Mouse (Mus musculus) MEL (cell line): ENCODE results near the gene Zfp131. TPM values are rescaled to one million over a fixed set of nuclear protein-coding genes. Genes with fewer than 3 reads are reported as not detected.

Experiments used
- DNase-seq: peaks from one replicate; pipeline ENCODE4 v3.0.0; 2011; ENCODE audit warnings: low read depth, low spot score
- H3K27ac ChIP-seq: 2 replicates; pipeline ENCODE4 v1.5.1; 2012; ENCODE audit warnings: low read depth, mild to moderate bottlenecking, control low read depth, low read length, moderate library complexity; ENCODE audit not compliant: control insufficient read depth
- H3K27me3 ChIP-seq, 2 experiments: fragments of 150-350 bp in 1 of 2; sonication (generic) in 1 of 2; 2 replicates each; pipeline ENCODE4 v1.6.1; 2012; ENCODE audit warnings: low read length in 2 of 2, mild to moderate bottlenecking in 2 of 2, improper control_type of control experiment in 1 of 2, moderate library complexity in 1 of 2; ENCODE audit not compliant: insufficient read depth in 2 of 2, control insufficient read depth in 1 of 2
- H3K36me3 ChIP-seq, 2 experiments: 2 replicates each; pipeline ENCODE4 v1.6.1; 2012 to 2014; ENCODE audit warnings: low read length in 2 of 2, improper control_type of control experiment in 1 of 2, inconsistent platforms in 1 of 2, mild to moderate bottlenecking in 1 of 2; ENCODE audit not compliant: insufficient read depth in 2 of 2, control insufficient read depth in 1 of 2
- H3K4me1 ChIP-seq, 2 experiments: fragments of 150-350 bp in 1 of 2; sonication (generic) in 1 of 2; 2 replicates each; pipeline ENCODE4 v1.6.1; 2012; ENCODE audit warnings: low read length in 2 of 2, improper control_type of control experiment in 1 of 2, mild to moderate bottlenecking in 1 of 2; ENCODE audit not compliant: insufficient read depth in 2 of 2, control insufficient read depth in 1 of 2
- H3K4me3 ChIP-seq, 2 experiments: fragments of 150-350 bp in 1 of 2; sonication (generic) in 1 of 2; 2 replicates each; pipeline ENCODE4 v1.5.1; 2012; ENCODE audit warnings: low read depth in 2 of 2, low read length in 2 of 2, mild to moderate bottlenecking in 2 of 2, moderate library complexity in 2 of 2, control low read depth in 1 of 2, improper control_type of control experiment in 1 of 2; ENCODE audit not compliant: control insufficient read depth in 1 of 2, insufficient read depth in 1 of 2
- H3K79me2 ChIP-seq: 2 replicates; pipeline ENCODE4 v1.6.1; 2012; ENCODE audit warnings: mild to moderate bottlenecking, low read length, moderate library complexity; ENCODE audit not compliant: control insufficient read depth, poor library complexity, insufficient read depth
- H3K9ac ChIP-seq: 2 replicates; pipeline ENCODE4 v1.6.1; 2012; ENCODE audit warnings: low read depth, mild to moderate bottlenecking, control low read depth, low read length, moderate library complexity; ENCODE audit not compliant: control insufficient read depth, poor library complexity, severe bottlenecking
- H3K9me3 ChIP-seq: fragments of 150-350 bp; sonication (generic); replicated peaks from 2 replicates; pipeline ENCODE4 v1.6.1; 2012; ENCODE audit warnings: mild to moderate bottlenecking, low read length, improper control_type of control experiment, moderate library complexity; ENCODE audit not compliant: insufficient read depth
- CTCF ChIP-seq, 3 experiments: IDR thresholded peaks in 2 of 3; conservative IDR thresholded peaks in 1 of 3; 2 replicates each; pipeline ENCODE4 v1.5.1; 2011 to 2012; ENCODE audit warnings: low read length in 3 of 3, low read depth in 2 of 3, mild to moderate bottlenecking in 2 of 3, improper control_type of control experiment in 1 of 3, inconsistent platforms in 1 of 3, mixed read lengths in 1 of 3, moderate library complexity in 1 of 3; ENCODE audit not compliant: control insufficient read depth in 1 of 3, insufficient read depth in 1 of 3, poor library complexity in 1 of 3, severe bottlenecking in 1 of 3
- EP300 ChIP-seq, 2 experiments: IDR thresholded peaks; 2 replicates each; pipeline ENCODE4 v1.6.1; 2011; ENCODE audit warnings: improper control_type of control experiment in 2 of 2, low read length in 2 of 2, low read depth in 1 of 2, mild to moderate bottlenecking in 1 of 2
- GATA1 ChIP-seq: IDR thresholded peaks from 2 replicates; pipeline ENCODE4 v1.6.1; 2011; ENCODE audit warnings: low read depth, low read length, improper control_type of control experiment
- HCFC1 ChIP-seq: IDR thresholded peaks from 2 replicates; pipeline ENCODE4 v1.6.1; 2012; ENCODE audit warnings: low read depth, mild to moderate bottlenecking, inconsistent platforms, low read length, improper control_type of control experiment, moderate library complexity
- MXI1 ChIP-seq: IDR thresholded peaks from 2 replicates; pipeline ENCODE4 v1.6.1; 2011; ENCODE audit warnings: mild to moderate bottlenecking, low read depth, low read length, improper control_type of control experiment
- MYC ChIP-seq: IDR thresholded peaks from 2 replicates; pipeline ENCODE4 v1.6.1; 2011; ENCODE audit warnings: low read depth, mild to moderate bottlenecking, low read length, improper control_type of control experiment, moderate library complexity
- NELFE ChIP-seq: IDR thresholded peaks from 2 replicates; pipeline ENCODE4 v1.6.1; 2011; ENCODE audit warnings: low read depth, low read length, improper control_type of control experiment
- POLR2A ChIP-seq, 2 experiments: IDR thresholded peaks; 2 replicates each; pipeline ENCODE4 v1.6.1; 2011 to 2012; ENCODE audit warnings: low read length in 2 of 2, mild to moderate bottlenecking in 2 of 2, control low read depth in 1 of 2, improper control_type of control experiment in 1 of 2, low read depth in 1 of 2, moderate library complexity in 1 of 2; ENCODE audit not compliant: control insufficient read depth in 1 of 2, insufficient read depth in 1 of 2, poor library complexity in 1 of 2
- POLR2AphosphoS2 ChIP-seq: IDR thresholded peaks from 2 replicates; pipeline ENCODE4 v1.6.1; 2011; ENCODE audit warnings: low read length, improper control_type of control experiment
- RAD21 ChIP-seq: IDR thresholded peaks from 2 replicates; pipeline ENCODE4 v1.6.1; 2011; ENCODE audit warnings: mild to moderate bottlenecking, low read depth, low read length, improper control_type of control experiment
- SIN3A ChIP-seq: IDR thresholded peaks from 2 replicates; pipeline ENCODE4 v1.6.1; 2012; ENCODE audit warnings: low read length, improper control_type of control experiment, inconsistent platforms
- SMC3 ChIP-seq: IDR thresholded peaks from 2 replicates; pipeline ENCODE4 v1.6.1; 2011; ENCODE audit warnings: low read depth, low read length, improper control_type of control experiment
- TBP ChIP-seq: IDR thresholded peaks from 2 replicates; pipeline ENCODE4 v1.8.0; 2011; ENCODE audit warnings: low read depth, low read length, improper control_type of control experiment
- UBTF ChIP-seq: IDR thresholded peaks from 2 replicates; pipeline ENCODE4 v1.6.1; 2012; ENCODE audit warnings: low read depth, mild to moderate bottlenecking, inconsistent platforms, low read length, improper control_type of control experiment, moderate library complexity, borderline replicate concordance; ENCODE audit not compliant: insufficient read depth
- ZC3H11A ChIP-seq: IDR thresholded peaks from 2 replicates; pipeline ENCODE4 v1.6.1; 2012; ENCODE audit warnings: low read depth, mild to moderate bottlenecking, inconsistent platforms, low read length, improper control_type of control experiment
- polyA plus RNA-seq, 2 experiments: library from polyadenylated mRNA; stranded (reverse) in 1 of 2; unstranded in 1 of 2; fragments of >175 nt in 1 of 2; fragments of >200 nt in 1 of 2; gene quantifications; 2 replicates each; pipeline versions ENCODE4 v1.2.1 to v1.2.4; 2012; ENCODE audit warnings: low replicate concordance in 2 of 2, low read depth in 1 of 2; ENCODE audit not compliant: insufficient read length in 2 of 2, insufficient read depth in 1 of 2, missing spikeins in 1 of 2
- total RNA-seq: library from RNA; depleted of rRNA; stranded (reverse); fragments of 300-350 nt; gene quantifications from 2 replicates; pipeline ENCODE4 v1.2.3, GENCODE M21; 2012

Gene Zfp131
- total and polyA plus RNA-seq, 3 experiments, result 40.3 to 250 (median 152) TPM

DNA sequence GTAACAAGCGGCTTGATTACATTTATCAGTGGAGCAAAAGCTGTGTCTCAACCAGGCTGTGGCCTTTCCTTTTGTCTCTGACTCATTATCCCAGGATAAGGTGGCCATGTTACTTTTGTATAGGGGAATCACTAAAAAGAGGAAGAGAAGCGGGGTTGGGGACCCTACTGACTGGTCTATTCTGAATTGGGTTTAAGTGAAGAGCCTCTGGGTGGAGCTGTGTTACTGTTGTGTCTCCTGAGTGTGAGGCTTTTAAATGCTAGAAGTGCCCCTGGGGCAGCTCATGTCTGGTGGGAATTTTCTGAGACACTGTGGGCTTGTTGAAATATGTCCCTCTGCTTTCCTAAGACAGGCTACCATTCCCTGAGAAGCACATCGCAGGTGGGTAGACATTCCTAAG, 47.2 kb downstream of the Zfp131 start:
- peak; percentile 89 for DNase-seq
- H3K27ac ChIP-seq, result peak overlapping the region; percentile 71
- TF ChIP-seq ZC3H11A (0 out of 2 replicates have a peak, but pooled peaks have one; percentile 24), EP300 (IDR thresholded peaks at IDR 0.05; ENCODE audit: low read depth in 1 of 2, low read length in 2 of 2) (peak in 1 of 2 experiments; percentile 8; a peak in 1 of 4 replicates), POLR2A (IDR thresholded peaks at IDR 0.05; ENCODE audit: control insufficient read depth in 1 of 2, insufficient read depth in 1 of 2, low read depth in 1 of 2, low read length in 2 of 2, poor library complexity in 1 of 2) (no peak), CTCF (IDR thresholded peaks at IDR 0.05 in 2 of 3, conservative IDR thresholded peaks at IDR 0.05 in 1 of 3; ENCODE audit: control insufficient read depth in 1 of 3, insufficient read depth in 1 of 3, low read depth in 2 of 3, low read length in 3 of 3, poor library complexity in 1 of 3, severe bottlenecking in 1 of 3) (peak; percentile 16 to 62 (median 34); a peak in 4 of 6 replicates), UBTF (no peak), HCFC1 (0 out of 2 replicates have a peak, but pooled peaks have one; percentile 31), MYC (0 out of 2 replicates have a peak, but pooled peaks have one; percentile 17), SMC3 (peak; percentile 37), SIN3A (peak; percentile 73), TBP (no peak), RAD21 (peak; percentile 54)

DNA sequence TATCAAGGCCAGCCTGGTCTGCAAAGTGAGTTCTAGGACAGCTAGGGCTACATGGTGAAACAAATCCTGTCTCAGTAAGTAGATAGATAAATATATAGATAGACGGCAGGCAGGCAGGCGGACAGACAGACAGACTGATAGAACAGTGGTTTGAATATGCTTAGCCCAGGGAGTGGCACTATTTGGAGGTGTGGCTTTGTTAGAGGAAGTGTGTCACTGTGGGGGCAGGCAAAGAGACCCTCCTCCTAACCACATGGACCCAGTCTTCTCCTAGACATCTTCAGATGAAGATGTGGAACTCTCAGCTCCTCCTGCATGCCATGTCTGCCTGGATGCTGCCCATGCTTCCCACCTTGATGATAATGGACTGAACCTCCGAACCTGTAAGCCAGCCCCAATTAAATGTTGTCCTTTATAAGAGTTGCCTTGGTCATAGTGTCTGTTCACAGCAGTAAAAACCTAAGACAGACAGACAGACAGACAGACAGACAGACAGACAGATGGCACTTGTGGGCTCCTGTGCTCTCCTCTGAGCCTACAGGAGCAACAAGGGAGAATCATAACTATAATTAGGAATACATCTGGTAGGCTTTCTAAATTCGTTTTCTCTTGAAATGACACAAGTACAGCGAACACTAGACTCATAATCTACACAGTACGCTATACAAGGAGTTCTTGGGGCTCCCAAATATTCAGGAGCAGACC, 47.8 kb downstream of the Zfp131 start:
- TF ChIP-seq POLR2AphosphoS2 (no peak), POLR2A (IDR thresholded peaks at IDR 0.05; ENCODE audit: control insufficient read depth in 1 of 2, insufficient read depth in 1 of 2, low read depth in 1 of 2, low read length in 2 of 2, poor library complexity in 1 of 2) (peak in 1 of 2 experiments; percentile 49; a peak in 1 of 4 replicates), MYC (peak; percentile 48; the same call in 1 of the 2 replicates), ZC3H11A (no peak), TBP (peak; percentile 66; the same call in 1 of the 2 replicates), NELFE (peak; percentile 58), MXI1 (peak; percentile 67), GATA1 (0 out of 2 replicates have a peak, but pooled peaks have one; percentile 7)
- Histone ChIP-seq H3K9ac (peak overlapping the region; percentile 75), H3K27ac (peak overlapping the region; percentile 71), H3K4me3 (peak overlapping the region; percentile 83 to 90), H3K79me2 (no peaks in the 10 kb centered on the region; the same call in 1 of the 2 replicates), H3K27me3 (no peaks in the 10 kb centered on the region), H3K9me3 (no peaks in the 10 kb centered on the region), H3K4me1 (peaks cover 7 to 25% of the 10 kb centered on the region in 2 experiments), H3K36me3 (peaks cover 0 to 20% of the 10 kb centered on the region in 2 experiments; a peak in 2 of 4 replicates)
- DNase-seq, result peak; percentile 83

More for the DNA sequence above, 47.2 kb downstream of the Zfp131 start:
- Histone ChIP-seq H3K79me2 (no peaks in the 10 kb centered on the region; the same call in 1 of the 2 replicates), H3K4me3 (peak overlapping the region; percentile 74 to 83), H3K9me3 (no peaks in the 10 kb centered on the region), H3K4me1 (peaks cover 7 to 25% of the 10 kb centered on the region in 2 experiments), H3K9ac (peak overlapping the region; percentile 75), H3K36me3 (peaks cover 0 to 20% of the 10 kb centered on the region in 2 experiments; a peak in 2 of 4 replicates), H3K27me3 (no peaks in the 10 kb centered on the region)
